Mouse (Mus musculus) skeletal muscle tissue, adult 2 months (tissue): ENCODE results near the gene Gm28729.

Source experiments
- DNase-seq: peaks from one replicate; pipeline ENCODE4 v3.0.0-alpha.2; 2012; ENCODE audit warnings: low read depth, low spot score

Gene Gm28729

DNA sequence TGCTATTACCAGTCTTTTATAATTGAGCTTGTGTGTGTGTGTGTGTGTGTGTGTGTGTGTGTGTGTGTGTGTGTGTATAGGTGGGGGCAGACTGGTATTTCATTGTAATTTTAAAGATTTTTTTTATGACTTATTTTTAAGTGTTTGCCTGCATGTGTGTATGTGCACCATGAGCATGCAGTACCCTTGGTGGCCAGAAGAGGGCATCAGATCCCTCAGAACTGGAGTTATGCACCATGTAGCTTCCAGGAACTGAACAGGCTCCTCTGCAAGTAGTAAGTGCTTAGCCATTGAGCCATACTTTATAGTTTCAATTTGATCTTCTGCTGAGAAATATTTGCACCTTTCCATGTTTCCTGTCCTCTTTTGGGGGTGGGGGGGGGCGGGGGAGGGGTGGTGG, 63.5 kb downstream of the Gm28729 start:
- no peak for DNase-seq

- no peak for DNase-seq
Measured at GRCm38 (mm10) chr9:96460117-96460865, 64.8 kb downstream of the Gm28729 start.

GRCm38 (mm10) chr9:96455618-96456017, 69.4 kb downstream of the Gm28729 start:
- DNase-seq, result no peak

GRCm38 (mm10) chr9:96452956-96453355, 72.1 kb downstream of the Gm28729 start:
- no peak for DNase-seq

GRCm38 (mm10) chr9:96450900-96451720, 74.0 kb downstream of the Gm28729 start:
- DNase-seq, result no peak

DNA sequence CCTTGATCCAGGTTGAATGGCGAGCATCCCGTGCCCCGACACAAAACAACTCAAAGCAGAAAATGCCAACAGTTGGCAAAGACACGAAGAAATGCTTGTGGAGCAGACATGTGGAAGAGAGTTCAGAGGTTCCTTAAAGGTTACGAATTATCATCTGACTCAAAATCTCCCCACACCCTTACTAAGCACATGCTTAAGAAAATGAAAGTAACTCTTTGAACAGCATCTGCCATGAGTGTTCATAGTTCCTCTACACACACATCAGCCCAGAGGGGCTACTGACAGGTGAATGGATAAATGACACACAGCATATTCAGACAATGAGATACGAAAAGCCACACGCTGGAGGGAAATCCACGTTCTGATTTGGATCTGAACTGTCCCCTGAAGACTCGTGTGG, 75.5 kb downstream of the Gm28729 start:
- no peak for DNase-seq

DNA sequence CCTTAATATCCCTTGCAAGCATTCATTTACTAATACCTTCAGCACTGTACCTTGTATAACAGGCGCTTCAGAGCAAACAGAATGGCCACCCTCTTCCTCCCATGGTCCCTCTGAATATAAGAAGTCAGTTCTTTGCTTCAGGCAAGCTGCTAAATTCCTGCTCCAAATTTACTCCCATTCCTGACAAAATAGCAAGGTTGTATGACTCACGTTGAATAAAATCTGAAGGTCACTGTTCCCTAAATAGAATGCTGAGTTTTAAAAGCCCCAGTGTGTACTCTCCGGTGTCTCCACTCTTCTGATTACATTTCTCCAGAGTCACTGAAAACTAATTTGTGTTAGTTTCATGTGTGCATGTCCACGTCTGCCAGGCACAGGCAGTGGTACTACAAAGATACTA, 79.7 kb downstream of the Gm28729 start:
- no peak for DNase-seq

- DNase-seq, result no peak
Measured at GRCm38 (mm10) chr9:96442081-96442480, 83.0 kb downstream of the Gm28729 start.

DNA sequence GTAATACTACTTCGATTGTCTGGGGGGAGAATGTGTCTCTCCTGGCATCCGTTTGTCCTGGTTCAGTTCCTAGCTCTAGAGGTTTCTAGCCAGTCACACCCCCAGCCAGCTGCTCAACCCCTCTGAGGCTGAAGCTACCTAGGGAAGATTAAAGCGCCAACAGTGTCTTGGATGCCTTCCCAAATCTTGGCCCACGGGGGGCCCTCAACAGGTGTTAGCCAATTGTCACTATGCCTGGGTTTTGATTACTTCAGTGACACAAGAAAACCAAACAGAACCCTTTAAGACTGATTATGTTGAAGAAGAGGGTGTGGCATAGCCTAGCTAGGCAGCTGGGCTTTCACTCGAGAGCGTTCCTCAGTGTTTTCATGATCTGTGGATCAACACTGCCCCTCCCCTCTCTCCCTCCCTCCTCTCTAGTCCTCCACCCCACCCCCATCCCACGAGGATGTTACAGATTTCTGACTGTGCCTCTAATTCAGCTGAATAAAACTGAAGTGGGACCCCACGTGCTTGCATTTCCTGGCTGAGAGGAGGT, 86.7 kb downstream of the Gm28729 start:
- peak; percentile 24 for DNase-seq

DNA sequence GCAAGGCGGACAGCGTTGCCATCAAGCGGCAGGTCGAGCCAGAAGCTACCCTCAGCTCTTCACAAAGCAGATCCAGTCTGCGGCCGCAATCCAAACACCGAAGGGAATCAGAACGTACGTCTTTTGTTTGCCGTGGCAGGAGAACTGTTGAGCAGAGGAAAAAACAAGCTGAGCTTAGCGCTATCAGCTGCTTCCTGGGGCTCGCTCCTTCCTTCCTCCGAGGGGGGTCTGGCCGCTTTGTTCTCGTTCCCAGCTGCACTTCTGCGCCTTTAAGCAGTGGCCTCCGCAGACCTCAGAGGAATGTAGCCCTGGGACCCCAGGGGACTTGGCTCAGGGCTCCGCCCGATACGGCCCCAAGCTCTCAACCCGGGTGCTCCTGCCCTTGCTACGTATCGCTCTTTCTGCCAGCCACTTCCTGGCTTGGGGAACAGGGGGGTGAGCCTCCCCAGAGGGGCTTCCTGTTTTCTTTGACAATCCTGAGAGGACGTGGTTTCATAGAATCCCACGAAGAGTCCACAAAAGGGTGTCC, 87.2 kb downstream of the Gm28729 start:
- DNase-seq, result peak; percentile 61

DNA sequence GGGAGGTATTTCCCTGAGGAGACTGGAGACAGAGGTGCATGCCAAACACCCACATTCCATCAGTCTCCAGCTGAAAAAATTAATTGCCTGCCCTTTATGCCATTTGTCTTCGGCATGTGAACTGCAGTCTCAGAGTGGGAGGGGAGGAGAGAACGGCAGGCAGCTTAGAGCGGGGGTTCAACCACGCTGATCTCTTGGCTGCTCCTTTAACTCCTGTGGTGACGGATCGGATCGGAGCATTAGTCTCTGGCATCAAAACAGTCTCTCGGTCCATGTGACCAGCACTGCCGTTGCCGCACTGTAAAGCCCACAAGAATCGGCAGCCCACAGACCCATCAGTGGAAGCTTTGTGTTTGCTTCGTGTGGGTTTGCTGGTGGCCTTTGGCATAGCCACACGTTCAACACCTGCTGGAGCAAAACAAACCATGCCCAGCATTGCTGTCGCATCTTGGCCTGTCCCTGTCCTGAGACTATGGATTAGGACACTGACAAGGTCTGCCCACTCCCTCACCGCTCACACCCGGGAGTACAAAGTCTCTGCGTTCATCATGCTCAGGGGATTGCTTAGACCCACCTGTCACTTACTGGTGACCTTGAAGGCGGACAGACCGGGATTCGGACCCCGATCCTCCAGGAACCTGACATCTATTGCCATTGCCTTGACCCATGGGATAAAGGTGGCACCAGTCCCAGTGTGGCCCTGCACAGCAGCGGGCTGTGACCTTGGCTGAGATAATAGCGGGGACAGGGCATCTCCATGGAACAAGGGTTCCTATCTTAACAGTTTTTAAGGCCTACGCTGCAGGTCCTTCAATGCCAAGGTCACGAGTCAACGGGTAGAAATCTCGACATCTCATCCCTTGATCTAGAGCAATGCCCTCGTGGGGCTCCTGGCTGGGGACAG, 87.9 kb downstream of the Gm28729 start:
- DNase-seq, result no peak
